8 mouse cellular contexts compared by ENCODE assay signal in genomic region chr10:97313407-97313901, GRCm38 (mm10).
DNase-seq lines count a peak whose midpoint lies in the region; ATAC-seq and TF ChIP-seq lines count a peak whose summit lies in the region.

No protein-coding gene starts in this region.

- H3K27me3 ChIP-seq in MEL (ENCODE audit: control insufficient read depth in 1 of 2, insufficient read depth in 2 of 2, low read length in 2 of 2): no peaks in the 10 kb centered on the region
- no peaks in the 10 kb centered on the region for H3K27me3 ChIP-seq in neural tube, embryonic 15.5 days (replicated peaks)

- no peaks in the 10 kb centered on the region for H3K79me2 ChIP-seq in MEL (ENCODE audit: control insufficient read depth, insufficient read depth, low read length, poor library complexity)

- TF ChIP-seq POLR2A in MEL (IDR thresholded peaks at IDR 0.05; ENCODE audit: control insufficient read depth in 1 of 2, insufficient read depth in 1 of 2, low read depth in 1 of 2, low read length in 2 of 2, poor library complexity in 1 of 2): no peak
- TF ChIP-seq POLR2A in lung, adult 2 months (IDR thresholded peaks at IDR 0.05; ENCODE audit: borderline replicate concordance, extremely low read depth, low read depth, low read length): 0 out of 2 replicates have a peak, but pooled peaks have one; percentile 8

- no peak for TF ChIP-seq EP300 in MEL (IDR thresholded peaks at IDR 0.05; ENCODE audit: low read depth in 1 of 2, low read length in 2 of 2)

- peak overlapping the region; percentile 72 for H3K4me2 ChIP-seq in neural tube, embryonic 15.5 days

- TF ChIP-seq CTCF in MEL (IDR thresholded peaks at IDR 0.05 in 2 of 3, conservative IDR thresholded peaks at IDR 0.05 in 1 of 3; ENCODE audit: control insufficient read depth in 1 of 3, insufficient read depth in 1 of 3, low read depth in 2 of 3, low read length in 3 of 3, poor library complexity in 1 of 3, severe bottlenecking in 1 of 3): no peak
- TF ChIP-seq CTCF in layer of hippocampus, adult 2 months (conservative IDR thresholded peaks at IDR 0.05): no peak
- no peak for TF ChIP-seq CTCF in lung, adult 2 months (IDR thresholded peaks at IDR 0.05; ENCODE audit: insufficient read depth, low read length)

- no peaks in the 10 kb centered on the region for H3K4me1 ChIP-seq in MEL (ENCODE audit: control insufficient read depth in 1 of 2, insufficient read depth in 2 of 2, low read length in 2 of 2)
- H3K4me1 ChIP-seq in lung, adult 2 months (ENCODE audit: control insufficient read depth, insufficient read depth, low read length): no peaks in the 10 kb centered on the region
- peaks cover 12% of the 10 kb centered on the region for H3K4me1 ChIP-seq in neural tube, embryonic 15.5 days

- no peaks in the 10 kb centered on the region for H3K9me3 ChIP-seq in MEL (replicated peaks; ENCODE audit: insufficient read depth, low read length)
- no peaks in the 10 kb centered on the region for H3K9me3 ChIP-seq in neural tube, embryonic 15.5 days (replicated peaks)

- 1% methylated on average over 13 of the region's 13 CpGs for WGBS in lung, adult 2 months
- WGBS in neural tube, embryonic 15.5 days: 0% methylated on average over 13 of the region's 13 CpGs

- DNase-seq in MEL (ENCODE audit: low read depth, low spot score): peak; percentile 73
- peak; percentile 93 for DNase-seq in cerebellum, adult 8-10 months
- peak; percentile 94 for DNase-seq in forelimb bud, embryonic 11.5 days (ENCODE audit: low read depth, low spot score)
- DNase-seq in heart, postnatal 4 days: peak; percentile 86
- DNase-seq in layer of hippocampus, adult 2 months (ENCODE audit: low spot score in 2 of 2): peak; percentile 89 to 94
- DNase-seq in lung, adult 2 months: peak; percentile 71
- DNase-seq in testis, postnatal 10 days (ENCODE audit: low spot score): peak; percentile 73

- H3K4me3 ChIP-seq in MEL (ENCODE audit: control insufficient read depth in 1 of 2, insufficient read depth in 1 of 2, low read depth in 2 of 2, low read length in 2 of 2): peak overlapping the region; percentile 40 to 63
- H3K4me3 ChIP-seq in layer of hippocampus, adult 2 months: peak overlapping the region; percentile 80
- H3K4me3 ChIP-seq in lung, adult 2 months (replicated peaks; ENCODE audit: extremely low read depth, low read depth, low read length): peak overlapping the region; percentile 66
- peak overlapping the region; percentile 49 for H3K4me3 ChIP-seq in neural tube, embryonic 15.5 days (replicated peaks)

- TF ChIP-seq RAD21 in MEL (IDR thresholded peaks at IDR 0.05; ENCODE audit: low read depth, low read length): no peak

- ATAC-seq in neural tube, embryonic 15.5 days (ENCODE audit: low FRiP score): peak; percentile 98

- H3K27ac ChIP-seq in MEL (ENCODE audit: control insufficient read depth, low read depth, low read length): no peak overlapping the region
- peak overlapping the region; percentile 100 for H3K27ac ChIP-seq in layer of hippocampus, adult 2 months
- H3K27ac ChIP-seq in neural tube, embryonic 15.5 days (replicated peaks): peak overlapping the region; percentile 96

- peaks cover 0 to 7% of the 10 kb centered on the region in 2 experiments; a peak in 2 of 4 replicates for H3K36me3 ChIP-seq in MEL (ENCODE audit: control insufficient read depth in 1 of 2, insufficient read depth in 2 of 2, low read length in 2 of 2)
- no peaks in the 10 kb centered on the region for H3K36me3 ChIP-seq in neural tube, embryonic 15.5 days

- peak overlapping the region; percentile 23; the same call in 1 of the 2 replicates for H3K9ac ChIP-seq in MEL (ENCODE audit: control insufficient read depth, low read depth, low read length, poor library complexity, severe bottlenecking)
- H3K9ac ChIP-seq in neural tube, embryonic 15.5 days (replicated peaks): peak overlapping the region; percentile 66

TF ChIP-seq in MEL, 35 proteins besides CTCF, POLR2A, EP300 and RAD21:
- TF ChIP-seq UBTF (IDR thresholded peaks at IDR 0.05; ENCODE audit: borderline replicate concordance, insufficient read depth, low read depth, low read length) (no peak), HCFC1 (IDR thresholded peaks at IDR 0.05; ENCODE audit: low read depth, low read length) (no peak), POLR2AphosphoS2 (IDR thresholded peaks at IDR 0.05; ENCODE audit: low read length) (no peak), POLR2AphosphoS5 (IDR thresholded peaks at IDR 0.05; ENCODE audit: borderline replicate concordance, low read depth, low read length) (no peak), MEF2A (IDR thresholded peaks at IDR 0.05; ENCODE audit: extremely low read depth, insufficient replicate concordance, low read depth, low read length, poor library complexity, severe bottlenecking) (peak; percentile 93), USF2 (IDR thresholded peaks at IDR 0.05; ENCODE audit: borderline replicate concordance in 1 of 2, insufficient read depth in 1 of 2, low read depth in 1 of 2, low read length in 2 of 2) (no peak), SIN3A (IDR thresholded peaks at IDR 0.05; ENCODE audit: low read length) (0 out of 2 replicates have a peak, but pooled peaks have one; percentile 13), GATA1 (IDR thresholded peaks at IDR 0.05; ENCODE audit: low read depth, low read length) (no peak), MAX (IDR thresholded peaks at IDR 0.05; ENCODE audit: low read length) (no peak; the same call in 1 of the 2 replicates), JUND (IDR thresholded peaks at IDR 0.05; ENCODE audit: low read depth, low read length) (no peak)
